Mouse (Mus musculus): ENCODE measurements around the gene Grik3. TPM values are rescaled to one million over a fixed set of nuclear protein-coding genes. Genes with fewer than 3 reads are reported as not detected.
"Not testable (repeated sequence)": the region's sequence is repeated elsewhere in the genome, so short reads cannot be mapped to it uniquely, and the experiment has no call there.

Gene Grik3
- polyA plus RNA-seq, 1 experiment: 29.5 TPM

- H3K4me1 ChIP-seq (ENCODE audit: control insufficient read depth, insufficient read depth, low read length): peaks cover 6% of the 10 kb centered on the region
- no peak overlapping the region for H3K27ac ChIP-seq (ENCODE audit: insufficient read depth, low read length)
- TF ChIP-seq CTCF (IDR thresholded peaks at IDR 0.05; ENCODE audit: extremely low read depth, insufficient read depth, low read length): no peak
- TF ChIP-seq POLR2A (IDR thresholded peaks at IDR 0.05; ENCODE audit: extremely low read depth, insufficient read depth, low read length): no peak
- H3K4me3 ChIP-seq (ENCODE audit: insufficient read depth, low read length): no peak overlapping the region
Measured at GRCm38 (mm10) chr4:125595011-125595410, 104.5 kb downstream of the Grik3 start.

- peaks cover 6% of the 10 kb centered on the region for H3K4me1 ChIP-seq (ENCODE audit: control insufficient read depth, insufficient read depth, low read length)
- H3K27ac ChIP-seq (ENCODE audit: insufficient read depth, low read length): no peak overlapping the region
- H3K4me3 ChIP-seq (ENCODE audit: insufficient read depth, low read length): no peak overlapping the region
- TF ChIP-seq CTCF (IDR thresholded peaks at IDR 0.05; ENCODE audit: extremely low read depth, insufficient read depth, low read length) (no peak), POLR2A (IDR thresholded peaks at IDR 0.05; ENCODE audit: extremely low read depth, insufficient read depth, low read length) (no peak)
Measured at GRCm38 (mm10) chr4:125598677-125599076, 108.2 kb downstream of the Grik3 start.

GRCm38 (mm10) chr4:125599510-125600005 is 109.1 kb downstream of the Grik3 start:
- Histone ChIP-seq H3K4me3 (ENCODE audit: insufficient read depth, low read length) (no peak overlapping the region), H3K27ac (ENCODE audit: insufficient read depth, low read length) (no peak overlapping the region), H3K4me1 (ENCODE audit: control insufficient read depth, insufficient read depth, low read length) (peaks cover 6% of the 10 kb centered on the region)
- TF ChIP-seq POLR2A (IDR thresholded peaks at IDR 0.05; ENCODE audit: extremely low read depth, insufficient read depth, low read length): no peak
- TF ChIP-seq CTCF (IDR thresholded peaks at IDR 0.05; ENCODE audit: extremely low read depth, insufficient read depth, low read length): no peak

- no peak for TF ChIP-seq CTCF (IDR thresholded peaks at IDR 0.05; ENCODE audit: extremely low read depth, insufficient read depth, low read length)
- TF ChIP-seq POLR2A (IDR thresholded peaks at IDR 0.05; ENCODE audit: extremely low read depth, insufficient read depth, low read length): no peak
- Histone ChIP-seq H3K4me3 (ENCODE audit: insufficient read depth, low read length) (no peak overlapping the region), H3K4me1 (ENCODE audit: control insufficient read depth, insufficient read depth, low read length) (peaks cover 4% of the 10 kb centered on the region; the same call in 1 of the 2 replicates), H3K27ac (ENCODE audit: insufficient read depth, low read length) (no peak overlapping the region)
Measured at GRCm38 (mm10) chr4:125600642-125601041, 110.1 kb downstream of the Grik3 start.

GRCm38 (mm10) chr4:125601301-125601700 is 110.8 kb downstream of the Grik3 start:
- no peak overlapping the region for H3K4me3 ChIP-seq (ENCODE audit: insufficient read depth, low read length)
- H3K27ac ChIP-seq (ENCODE audit: insufficient read depth, low read length): no peak overlapping the region
- H3K4me1 ChIP-seq (ENCODE audit: control insufficient read depth, insufficient read depth, low read length): no peaks in the 10 kb centered on the region
- TF ChIP-seq POLR2A (IDR thresholded peaks at IDR 0.05; ENCODE audit: extremely low read depth, insufficient read depth, low read length): no peak
- no peak for TF ChIP-seq CTCF (IDR thresholded peaks at IDR 0.05; ENCODE audit: extremely low read depth, insufficient read depth, low read length)

GRCm38 (mm10) chr4:125604494-125604893 is 114.0 kb downstream of the Grik3 start:
- Histone ChIP-seq H3K4me1 (ENCODE audit: control insufficient read depth, insufficient read depth, low read length) (no peaks in the 10 kb centered on the region), H3K27ac (ENCODE audit: insufficient read depth, low read length) (no peak overlapping the region), H3K4me3 (ENCODE audit: insufficient read depth, low read length) (no peak overlapping the region)
- TF ChIP-seq CTCF (IDR thresholded peaks at IDR 0.05; ENCODE audit: extremely low read depth, insufficient read depth, low read length): no peak
- TF ChIP-seq POLR2A (IDR thresholded peaks at IDR 0.05; ENCODE audit: extremely low read depth, insufficient read depth, low read length): no peak

GRCm38 (mm10) chr4:125606147-125606546 is 115.6 kb downstream of the Grik3 start:
- TF ChIP-seq POLR2A (IDR thresholded peaks at IDR 0.05; ENCODE audit: extremely low read depth, insufficient read depth, low read length) (no peak), CTCF (IDR thresholded peaks at IDR 0.05; ENCODE audit: extremely low read depth, insufficient read depth, low read length) (no peak)
- Histone ChIP-seq H3K4me3 (ENCODE audit: insufficient read depth, low read length) (no peak overlapping the region), H3K27ac (ENCODE audit: insufficient read depth, low read length) (no peak overlapping the region), H3K4me1 (ENCODE audit: control insufficient read depth, insufficient read depth, low read length) (no peaks in the 10 kb centered on the region)

GRCm38 (mm10) chr4:125607397-125608042 is 117.0 kb downstream of the Grik3 start:
- Histone ChIP-seq H3K27ac (ENCODE audit: insufficient read depth, low read length) (no peak overlapping the region), H3K4me1 (ENCODE audit: control insufficient read depth, insufficient read depth, low read length) (no peaks in the 10 kb centered on the region), H3K4me3 (ENCODE audit: insufficient read depth, low read length) (no peak overlapping the region)
- TF ChIP-seq CTCF (IDR thresholded peaks at IDR 0.05; ENCODE audit: extremely low read depth, insufficient read depth, low read length) (no peak), POLR2A (IDR thresholded peaks at IDR 0.05; ENCODE audit: extremely low read depth, insufficient read depth, low read length) (no peak)

GRCm38 (mm10) chr4:125608896-125609295 is 118.4 kb downstream of the Grik3 start:
- not testable (repeated sequence) for H3K4me1 ChIP-seq (ENCODE audit: control insufficient read depth, insufficient read depth, low read length); H3K4me3 ChIP-seq (ENCODE audit: insufficient read depth, low read length); H3K27ac ChIP-seq (ENCODE audit: insufficient read depth, low read length)

All from cortical plate, adult 2 months (tissue).